Mouse (Mus musculus): Measurements from ENCODE around the gene 9530077C05Rik. TPM values are rescaled to one million over a fixed set of nuclear protein-coding genes. Genes with fewer than 3 reads are reported as not detected.

Gene 9530077C05Rik
- total and polyA plus RNA-seq, 2 experiments, result 0.07 to 0.18 TPM

DNA sequence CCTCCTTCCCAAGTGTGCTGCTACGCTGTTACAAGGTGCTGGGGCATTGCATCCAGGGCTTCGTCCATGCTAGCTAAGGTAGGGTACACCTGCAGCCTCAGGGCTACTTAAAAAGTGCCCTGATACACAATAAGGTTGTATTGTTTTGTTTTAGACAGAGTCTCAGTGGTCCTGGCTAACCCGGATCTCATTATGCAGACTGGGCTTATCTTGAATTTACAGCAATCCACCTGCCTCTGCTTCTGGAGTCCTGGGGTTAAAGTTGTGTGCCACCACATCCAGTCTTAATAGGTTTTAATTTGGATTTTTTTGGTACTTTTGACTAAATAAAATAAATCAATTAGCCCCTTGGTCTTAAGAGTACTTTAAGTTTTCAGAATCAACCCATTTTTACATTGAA is 8.6 kb downstream of the 9530077C05Rik start:
- Histone ChIP-seq H3K4me3 (ENCODE audit: insufficient read depth, low read depth, low read length) (no peak overlapping the region), H3K27me3 (ENCODE audit: control insufficient read depth, insufficient read depth, low read length) (no peaks in the 10 kb centered on the region), H3K36me3 (ENCODE audit: control insufficient read depth, insufficient read depth, low read length) (no peaks in the 10 kb centered on the region), H3K4me1 (ENCODE audit: control insufficient read depth, insufficient read depth, low read length) (peaks cover 9% of the 10 kb centered on the region), H3K27ac (replicated peaks; ENCODE audit: insufficient read depth, low read depth, low read length) (no peak overlapping the region), H3K79me2 (ENCODE audit: control insufficient read depth, insufficient read depth, low read length) (no peaks in the 10 kb centered on the region), H3K9ac (ENCODE audit: low read depth, low read length) (no peak overlapping the region)
- DNase-seq (ENCODE audit: extremely low read depth, low read depth, low spot score), result no peak
- 95% methylated on average over 3 of the region's 3 CpGs for WGBS
- TF ChIP-seq POLR2A (IDR thresholded peaks at IDR 0.05; ENCODE audit: extremely low read depth, insufficient read depth, low read length), result no peak
- no peak for TF ChIP-seq CTCF (IDR thresholded peaks at IDR 0.05; ENCODE audit: low read depth, low read length)

DNA sequence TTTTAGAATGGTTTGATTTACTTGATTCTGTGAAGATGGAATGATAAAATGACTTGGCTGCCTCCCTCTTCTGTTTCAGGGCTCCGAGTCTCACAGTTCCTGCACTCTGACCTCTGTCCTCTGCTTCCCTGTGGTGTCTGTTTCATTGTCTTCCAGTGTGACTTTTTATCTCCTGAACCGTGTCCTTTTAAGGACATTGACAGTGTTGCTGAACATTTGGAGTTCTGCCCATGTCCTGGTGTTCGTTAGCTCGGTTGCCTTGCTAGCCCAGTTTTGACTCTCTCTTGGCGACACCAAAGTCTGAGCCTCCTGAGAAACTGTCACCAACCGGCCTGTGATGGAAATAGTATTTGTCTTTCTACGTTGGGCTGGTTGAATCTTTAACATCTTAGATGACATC is 9.2 kb downstream of the 9530077C05Rik start:
- Histone ChIP-seq H3K79me2 (ENCODE audit: control insufficient read depth, insufficient read depth, low read length) (no peaks in the 10 kb centered on the region), H3K4me3 (ENCODE audit: insufficient read depth, low read depth, low read length) (no peak overlapping the region), H3K4me1 (ENCODE audit: control insufficient read depth, insufficient read depth, low read length) (peaks cover 9% of the 10 kb centered on the region), H3K27me3 (ENCODE audit: control insufficient read depth, insufficient read depth, low read length) (no peaks in the 10 kb centered on the region), H3K36me3 (ENCODE audit: control insufficient read depth, insufficient read depth, low read length) (no peaks in the 10 kb centered on the region), H3K9ac (ENCODE audit: low read depth, low read length) (no peak overlapping the region), H3K27ac (replicated peaks; ENCODE audit: insufficient read depth, low read depth, low read length) (no peak overlapping the region)
- TF ChIP-seq CTCF (IDR thresholded peaks at IDR 0.05; ENCODE audit: low read depth, low read length) (no peak), POLR2A (IDR thresholded peaks at IDR 0.05; ENCODE audit: extremely low read depth, insufficient read depth, low read length) (no peak)
- peak; percentile 93 for DNase-seq (ENCODE audit: extremely low read depth, low read depth, low spot score)
- 8% methylated on average over 7 of the region's 7 CpGs for WGBS

DNA sequence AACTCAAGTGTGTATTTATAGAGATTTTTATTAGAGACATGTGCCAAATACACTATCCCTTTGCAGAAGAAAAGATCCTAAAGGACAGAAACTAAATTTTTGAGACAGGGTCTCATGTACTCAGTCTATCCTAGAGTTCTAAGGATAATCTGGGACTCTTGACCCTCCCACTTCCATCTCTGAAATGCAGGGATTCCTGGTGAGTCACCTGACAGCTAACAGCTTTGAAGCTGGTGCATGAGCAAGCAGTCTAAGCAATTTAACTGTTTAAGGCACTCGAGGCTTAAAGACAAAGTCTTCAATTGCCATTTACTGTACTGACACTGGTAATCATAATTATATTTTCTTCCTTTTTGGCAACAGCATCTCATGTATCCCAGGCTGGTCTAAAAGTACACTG is 11.2 kb downstream of the 9530077C05Rik start:
- WGBS, result 80% methylated on average over 1 of the region's 1 CpGs
- H3K9ac ChIP-seq (ENCODE audit: low read depth, low read length), result no peak overlapping the region
- no peak overlapping the region for H3K4me3 ChIP-seq (ENCODE audit: insufficient read depth, low read depth, low read length)
- H3K27ac ChIP-seq (replicated peaks; ENCODE audit: insufficient read depth, low read depth, low read length), result no peak overlapping the region
- H3K36me3 ChIP-seq (ENCODE audit: control insufficient read depth, insufficient read depth, low read length), result no peaks in the 10 kb centered on the region
- H3K4me1 ChIP-seq (ENCODE audit: control insufficient read depth, insufficient read depth, low read length), result peaks cover 5% of the 10 kb centered on the region; the same call in 1 of the 2 replicates
- DNase-seq (ENCODE audit: extremely low read depth, low read depth, low spot score), result no peak
- TF ChIP-seq POLR2A (IDR thresholded peaks at IDR 0.05; ENCODE audit: extremely low read depth, insufficient read depth, low read length) (no peak), CTCF (IDR thresholded peaks at IDR 0.05; ENCODE audit: low read depth, low read length) (no peak)
- H3K27me3 ChIP-seq (ENCODE audit: control insufficient read depth, insufficient read depth, low read length), result no peaks in the 10 kb centered on the region
- H3K79me2 ChIP-seq (ENCODE audit: control insufficient read depth, insufficient read depth, low read length), result no peaks in the 10 kb centered on the region

DNA sequence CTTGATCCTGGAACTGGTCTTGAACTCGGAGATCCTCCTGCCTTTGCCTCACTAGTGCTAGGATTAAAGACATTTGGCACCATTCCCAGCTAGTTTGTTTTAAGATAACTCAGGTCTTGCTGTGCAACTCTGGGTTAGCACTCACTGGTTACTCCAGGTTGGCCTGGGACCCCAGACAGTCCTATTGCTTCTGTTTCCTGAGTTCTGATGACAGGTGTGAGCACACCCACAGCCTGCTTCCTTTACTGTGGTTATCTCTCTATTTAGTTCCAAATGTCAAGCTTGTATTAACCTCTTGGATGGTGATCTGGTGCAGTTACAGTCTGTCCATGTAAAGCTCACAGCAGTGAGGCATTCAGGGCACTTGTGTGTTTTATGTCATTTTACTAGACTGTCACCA is 12.2 kb downstream of the 9530077C05Rik start:
- no peaks in the 10 kb centered on the region; the same call in 1 of the 2 replicates for H3K4me1 ChIP-seq (ENCODE audit: control insufficient read depth, insufficient read depth, low read length)
- no peaks in the 10 kb centered on the region for H3K27me3 ChIP-seq (ENCODE audit: control insufficient read depth, insufficient read depth, low read length)
- H3K9ac ChIP-seq (ENCODE audit: low read depth, low read length), result no peak overlapping the region
- no peak for DNase-seq (ENCODE audit: extremely low read depth, low read depth, low spot score)
- H3K79me2 ChIP-seq (ENCODE audit: control insufficient read depth, insufficient read depth, low read length), result no peaks in the 10 kb centered on the region
- no peaks in the 10 kb centered on the region for H3K36me3 ChIP-seq (ENCODE audit: control insufficient read depth, insufficient read depth, low read length)
- TF ChIP-seq POLR2A (IDR thresholded peaks at IDR 0.05; ENCODE audit: extremely low read depth, insufficient read depth, low read length), result no peak
- TF ChIP-seq CTCF (IDR thresholded peaks at IDR 0.05; ENCODE audit: low read depth, low read length), result no peak
- no peak overlapping the region for H3K4me3 ChIP-seq (ENCODE audit: insufficient read depth, low read depth, low read length)
- 82% methylated on average over 1 of the region's 1 CpGs for WGBS
- H3K27ac ChIP-seq (replicated peaks; ENCODE audit: insufficient read depth, low read depth, low read length), result no peak overlapping the region

DNA sequence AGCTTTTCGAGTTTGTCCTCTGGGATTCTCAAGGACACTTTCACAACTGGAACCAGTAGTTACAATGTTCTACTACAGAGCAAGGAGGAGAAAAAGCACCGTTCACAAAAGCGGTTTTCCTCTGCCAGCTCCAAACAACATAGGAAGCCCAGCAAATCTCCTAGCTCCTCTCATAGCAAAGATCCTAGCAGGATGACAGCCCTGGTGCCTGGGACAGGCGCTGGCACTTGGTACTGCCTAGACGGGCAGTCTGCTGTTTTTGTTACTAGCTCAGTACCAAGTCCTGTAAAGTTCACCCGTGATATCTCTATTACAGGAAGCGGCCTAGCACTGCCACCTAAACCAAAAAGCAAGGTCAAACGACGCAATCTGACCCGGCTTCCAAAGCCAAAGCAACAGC is 12.9 kb downstream of the 9530077C05Rik start:
- no peak overlapping the region for H3K4me3 ChIP-seq (ENCODE audit: insufficient read depth, low read depth, low read length)
- H3K27ac ChIP-seq (replicated peaks; ENCODE audit: insufficient read depth, low read depth, low read length), result no peak overlapping the region
- no peaks in the 10 kb centered on the region; the same call in 1 of the 2 replicates for H3K4me1 ChIP-seq (ENCODE audit: control insufficient read depth, insufficient read depth, low read length)
- no peaks in the 10 kb centered on the region for H3K36me3 ChIP-seq (ENCODE audit: control insufficient read depth, insufficient read depth, low read length)
- 44% methylated on average over 10 of the region's 10 CpGs for WGBS
- no peaks in the 10 kb centered on the region for H3K27me3 ChIP-seq (ENCODE audit: control insufficient read depth, insufficient read depth, low read length)
- H3K79me2 ChIP-seq (ENCODE audit: control insufficient read depth, insufficient read depth, low read length), result no peaks in the 10 kb centered on the region
- DNase-seq (ENCODE audit: extremely low read depth, low read depth, low spot score), result no peak
- H3K9ac ChIP-seq (ENCODE audit: low read depth, low read length), result no peak overlapping the region
- TF ChIP-seq CTCF (IDR thresholded peaks at IDR 0.05; ENCODE audit: low read depth, low read length) (no peak), POLR2A (IDR thresholded peaks at IDR 0.05; ENCODE audit: extremely low read depth, insufficient read depth, low read length) (no peak)

DNA sequence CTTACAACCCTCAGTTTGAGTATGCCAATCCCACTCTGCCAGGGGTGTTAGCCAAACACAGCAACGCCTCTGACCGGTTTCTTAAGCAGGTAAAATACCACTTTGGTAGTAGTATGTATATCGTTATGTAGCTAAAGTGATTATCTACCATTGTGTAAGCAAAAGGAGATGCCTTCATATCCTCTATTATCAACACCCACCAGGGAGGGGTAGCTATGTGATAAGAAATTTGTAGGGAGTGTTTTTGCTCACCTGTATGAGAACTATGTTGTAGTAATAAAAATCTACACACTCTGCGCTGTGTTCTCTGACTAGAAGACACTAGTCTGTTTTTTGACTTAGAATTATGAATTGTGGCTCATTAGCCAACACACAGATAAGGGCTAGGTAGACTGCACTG is 13.4 kb downstream of the 9530077C05Rik start:
- Histone ChIP-seq H3K9ac (ENCODE audit: low read depth, low read length) (no peak overlapping the region), H3K27ac (replicated peaks; ENCODE audit: insufficient read depth, low read depth, low read length) (no peak overlapping the region), H3K4me3 (ENCODE audit: insufficient read depth, low read depth, low read length) (no peak overlapping the region), H3K27me3 (ENCODE audit: control insufficient read depth, insufficient read depth, low read length) (no peaks in the 10 kb centered on the region), H3K4me1 (ENCODE audit: control insufficient read depth, insufficient read depth, low read length) (peaks cover 3% of the 10 kb centered on the region; the same call in 1 of the 2 replicates), H3K36me3 (ENCODE audit: control insufficient read depth, insufficient read depth, low read length) (no peaks in the 10 kb centered on the region), H3K79me2 (ENCODE audit: control insufficient read depth, insufficient read depth, low read length) (no peaks in the 10 kb centered on the region)
- DNase-seq (ENCODE audit: extremely low read depth, low read depth, low spot score), result no peak
- 92% methylated on average over 4 of the region's 4 CpGs for WGBS
- TF ChIP-seq POLR2A (IDR thresholded peaks at IDR 0.05; ENCODE audit: extremely low read depth, insufficient read depth, low read length) (no peak), CTCF (IDR thresholded peaks at IDR 0.05; ENCODE audit: low read depth, low read length) (no peak)
